Mouse (Mus musculus) brain, adult 2 months (tissue): ENCODE results near the gene Gjb6.

Experiments used
- DNase-seq: peaks from one replicate; pipeline ENCODE4 v3.0.0; 2011; ENCODE audit warnings: low read depth, low spot score

Gjb6 gene

DNA sequence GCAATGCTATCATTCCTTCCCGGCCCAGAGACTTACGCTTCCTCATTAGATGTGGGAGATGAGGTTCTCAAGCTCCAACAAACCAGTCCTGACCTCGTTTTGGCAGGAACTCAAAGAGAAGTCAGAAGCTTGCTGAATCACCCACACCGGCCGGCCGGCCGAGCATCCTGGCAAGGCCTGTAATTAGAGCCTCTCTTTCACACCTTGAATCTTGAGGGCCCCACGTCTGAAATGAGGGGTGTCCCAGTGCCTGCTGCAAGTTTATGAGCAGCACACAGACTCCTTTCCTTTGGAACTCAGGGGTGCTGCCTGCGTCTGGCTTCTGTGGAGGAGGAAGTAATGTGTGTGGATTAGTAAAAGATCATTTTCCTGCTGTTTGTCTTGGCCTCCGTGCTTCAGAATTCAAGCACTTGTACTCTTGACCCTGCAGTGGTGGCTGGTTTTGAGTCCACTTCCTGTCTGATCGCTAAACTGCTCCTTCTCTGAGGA lies 49.2 kb downstream of the Gjb6 start:
- DNase-seq, result no peak

DNA sequence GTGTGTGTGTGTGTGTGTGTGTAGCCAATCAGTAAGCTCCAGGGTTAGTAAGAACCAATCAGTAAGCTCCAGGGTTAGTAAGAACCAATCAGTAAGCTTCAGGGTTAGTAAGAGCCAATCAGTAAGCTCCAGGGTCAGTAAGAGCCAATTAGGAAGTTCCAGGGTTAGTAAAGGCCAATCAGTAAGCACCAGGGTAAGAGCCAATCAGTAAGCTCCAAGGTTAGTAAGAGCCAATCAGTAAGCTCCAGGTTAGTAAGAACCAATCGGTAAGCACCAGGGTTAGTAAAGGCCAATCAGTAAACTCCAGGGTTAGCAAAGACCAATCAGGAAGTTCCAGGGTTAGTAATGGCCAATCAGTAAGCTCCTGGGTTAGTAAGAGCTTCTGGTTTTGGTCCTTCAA lies 50.5 kb downstream of the Gjb6 start:
- DNase-seq, result no peak

DNA sequence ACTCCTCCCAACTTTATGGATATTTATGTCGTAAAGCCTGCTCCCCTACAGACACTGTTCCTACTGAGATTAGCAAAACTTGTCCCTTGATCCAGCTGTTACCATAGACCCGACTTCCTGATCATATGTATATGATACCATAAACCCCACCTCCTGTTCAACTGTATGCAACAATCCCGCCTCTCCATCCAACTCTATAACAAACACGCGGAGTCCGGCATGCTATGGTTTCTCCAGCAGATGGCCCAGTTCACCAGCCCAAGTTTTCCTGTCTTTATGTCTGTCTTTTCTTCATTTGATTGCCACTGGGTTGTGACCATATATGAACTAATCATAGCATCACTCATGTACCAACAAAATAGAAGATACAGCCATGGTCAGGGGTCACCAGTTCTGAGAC lies 57.9 kb downstream of the Gjb6 start:
- DNase-seq, result no peak
